Mouse (Mus musculus) kidney, adult 2 months (tissue): ENCODE data around the gene Dpf1. TPM values are rescaled to one million over a fixed set of nuclear protein-coding genes. Genes with fewer than 3 reads are reported as not detected.

Source experiments
- DNase-seq: peaks from one replicate; pipeline ENCODE4 v3.0.0; 2021
- H3K27ac ChIP-seq: fragments of 200-500 bp; 2 replicates; pipeline ENCODE4 v1.5.1; 2012; ENCODE audit warnings: low read depth, low read length, control low read depth, inconsistent platforms; ENCODE audit not compliant: insufficient read depth
- H3K27me3 ChIP-seq: fragments of 200-500 bp; replicated peaks from 2 replicates; pipeline ENCODE4 v1.6.1; 2012; ENCODE audit warnings: mild to moderate bottlenecking, moderate library complexity, low read length, inconsistent platforms; ENCODE audit not compliant: control insufficient read depth, insufficient read depth
- H3K36me3 ChIP-seq: fragments of 200-500 bp; 2 replicates; pipeline ENCODE4 v1.6.1; 2012; ENCODE audit warnings: mild to moderate bottlenecking, moderate library complexity, low read length, inconsistent platforms; ENCODE audit not compliant: control insufficient read depth, insufficient read depth
- H3K4me1 ChIP-seq: fragments of 200-500 bp; 2 replicates; pipeline ENCODE4 v1.6.1; 2011; ENCODE audit warnings: low read length; ENCODE audit not compliant: control insufficient read depth, insufficient read depth
- H3K4me3 ChIP-seq: fragments of 200-500 bp; 2 replicates; pipeline ENCODE4 v1.5.1; 2011; ENCODE audit warnings: mild to moderate bottlenecking, low read depth, low read length, control low read depth; ENCODE audit not compliant: insufficient read depth
- CTCF ChIP-seq: fragments of 200-500 bp; conservative IDR thresholded peaks from 2 replicates; pipeline ENCODE4 v1.5.1; 2011; ENCODE audit warnings: low read depth, mild to moderate bottlenecking, control low read depth, low read length, moderate library complexity, mixed read lengths; ENCODE audit not compliant: insufficient read depth, insufficient read length
- POLR2A ChIP-seq: fragments of 200-500 bp; IDR thresholded peaks from one replicate; pipeline ENCODE4 v1.6.1; 2011; ENCODE audit warnings: low read depth, low read length, control low read depth
- WGBS: fragments of 180-500 bp; shearing (Covaris S2); methylation state at CpG from one replicate; pipeline ENCODE4 v1.1.7; 2018; 5-methylcytosine and 5-hydroxymethylcytosine counted together
- polyA plus RNA-seq: library from polyadenylated mRNA; depleted of rRNA; stranded (reverse); fragments of >200 nt; gene quantifications from 2 replicates; pipeline ENCODE4 v1.2.3, GENCODE M21; 2012; rRNA removed

Dpf1 gene
- polyA plus RNA-seq, 1 experiment, result 0.11 TPM

GRCm38 (mm10) chr7:29354161-29354560, 50.4 kb downstream of the Dpf1 start:
- Histone ChIP-seq H3K36me3 (no peaks in the 10 kb centered on the region), H3K4me1 (no peaks in the 10 kb centered on the region), H3K27ac (no peak overlapping the region), H3K27me3 (no peaks in the 10 kb centered on the region), H3K4me3 (no peak overlapping the region)
- WGBS, result 90% methylated on average over 8 of the region's 8 CpGs
- TF ChIP-seq POLR2A (no peak), CTCF (no peak)
- no peak for DNase-seq

- no peak overlapping the region for H3K27ac ChIP-seq
- no peaks in the 10 kb centered on the region for H3K27me3 ChIP-seq
- WGBS, result 85% methylated on average over 8 of the region's 8 CpGs
- TF ChIP-seq POLR2A (no peak), CTCF (no peak)
- no peaks in the 10 kb centered on the region for H3K36me3 ChIP-seq
- H3K4me3 ChIP-seq, result no peak overlapping the region
- no peaks in the 10 kb centered on the region for H3K4me1 ChIP-seq
- DNase-seq, result no peak
Observed at GRCm38 (mm10) chr7:29355406-29355805, 51.7 kb downstream of the Dpf1 start.

- H3K4me3 ChIP-seq, result no peak overlapping the region
- no peak for DNase-seq
- no peaks in the 10 kb centered on the region for H3K4me1 ChIP-seq
- H3K36me3 ChIP-seq, result no peaks in the 10 kb centered on the region
- H3K27ac ChIP-seq, result no peak overlapping the region
- 94% methylated on average over 13 of the region's 13 CpGs for WGBS
- TF ChIP-seq POLR2A (no peak), CTCF (no peak)
- H3K27me3 ChIP-seq, result no peaks in the 10 kb centered on the region
Observed at GRCm38 (mm10) chr7:29361497-29361896, 57.7 kb downstream of the Dpf1 start.

GRCm38 (mm10) chr7:29364052-29364451, 60.3 kb downstream of the Dpf1 start:
- no peak overlapping the region for H3K4me3 ChIP-seq
- no peak overlapping the region for H3K27ac ChIP-seq
- DNase-seq, result peak; percentile 17
- TF ChIP-seq CTCF, result peak; percentile 61
- TF ChIP-seq POLR2A, result no peak
- H3K36me3 ChIP-seq, result no peaks in the 10 kb centered on the region
- H3K27me3 ChIP-seq, result no peaks in the 10 kb centered on the region
- H3K4me1 ChIP-seq, result no peaks in the 10 kb centered on the region
- WGBS, result 48% methylated on average over 4 of the region's 4 CpGs

- Histone ChIP-seq H3K4me3 (no peak overlapping the region), H3K36me3 (no peaks in the 10 kb centered on the region), H3K4me1 (no peaks in the 10 kb centered on the region), H3K27me3 (no peaks in the 10 kb centered on the region), H3K27ac (no peak overlapping the region)
- DNase-seq, result no peak
- TF ChIP-seq POLR2A (no peak), CTCF (no peak)
- WGBS, result 86% methylated on average over 13 of the region's 13 CpGs
Observed at GRCm38 (mm10) chr7:29367166-29368003, 63.6 kb downstream of the Dpf1 start.

Other genes with a start within 250 kb of the Dpf1 start
- 0.01 and 3.0 TPM in 2 replicates for gene Ryr1, start 178.8 kb upstream of the Dpf1 start, polyA plus RNA-seq
- gene Rasgrp4, start 169.1 kb upstream of the Dpf1 start, polyA plus RNA-seq, result 1.9 and 2.7 TPM in 2 replicates
- 31.4 and 35.8 TPM in 2 replicates for gene Fam98c, start 147.7 kb upstream of the Dpf1 start, polyA plus RNA-seq
- gene Ggn, start 133.7 kb upstream of the Dpf1 start, polyA plus RNA-seq, result 0.38 and 0.94 TPM in 2 replicates
- 1.8 and 2.6 TPM in 2 replicates for gene Spred3, start 133.5 kb upstream of the Dpf1 start, polyA plus RNA-seq
- gene Psmd8, start 123.2 kb upstream of the Dpf1 start, polyA plus RNA-seq, result 178 and 204 TPM in 2 replicates
- gene Catsperg1, start 89.9 kb upstream of the Dpf1 start, polyA plus RNA-seq, result 0.86 and 1.1 TPM in 2 replicates
- 4.4 and 5.6 TPM in 2 replicates for gene Kcnk6, start 71.4 kb upstream of the Dpf1 start, polyA plus RNA-seq
- 179 and 207 TPM in 2 replicates for gene Yif1b, start 65.6 kb upstream of the Dpf1 start, polyA plus RNA-seq
- 4.6 and 7.2 TPM in 2 replicates for gene 2200002D01Rik, start 55.5 kb upstream of the Dpf1 start, polyA plus RNA-seq
- 421 and 474 TPM in 2 replicates for gene Spint2, start 22.0 kb upstream of the Dpf1 start, polyA plus RNA-seq
- 12.3 and 16.1 TPM in 2 replicates for gene Ppp1r14a, start 14.6 kb upstream of the Dpf1 start, polyA plus RNA-seq
- 44.6 and 51.0 TPM in 2 replicates for gene Sipa1l3, start 214.7 kb downstream of the Dpf1 start, polyA plus RNA-seq